Mouse (Mus musculus) gastrocnemius, postnatal 36 days (tissue): ENCODE results near the gene Uhrf1. TPM values are rescaled to one million over a fixed set of nuclear protein-coding genes. Genes with fewer than 3 reads are reported as not detected.

Source experiments
- total RNA-seq, 2 experiments: library from RNA; stranded (reverse); gene quantifications; 2 replicates each; pipeline ENCODE4 v1.2.3; 2021

Gene Uhrf1
- total RNA-seq, 2 experiments from 2014 or later, result 1.4 to 3.0 TPM

Other genes starting within 250 kb of the Uhrf1 start
- gene Ubxn6, start 228.3 kb upstream of the Uhrf1 start, total RNA-seq, result 10 to 100 TPM; 47.7 to 50.9 TPM
- gene Hdgfl2, start 223.7 kb upstream of the Uhrf1 start, total RNA-seq, result 10 to 100 TPM; 20.2 to 26.5 TPM
- gene Plin4, start 193.5 kb upstream of the Uhrf1 start, total RNA-seq, result 100 to 1,000 TPM; 242 to 290 TPM
- 10 to 100 TPM; 26.5 to 43.5 TPM for gene Plin5, start 185.7 kb upstream of the Uhrf1 start, total RNA-seq
- gene Lrg1, start 181.3 kb upstream of the Uhrf1 start, total RNA-seq, result 10 to 100 TPM; 14.9 to 15.7 TPM
- gene Sema6b, start 163.0 kb upstream of the Uhrf1 start, total RNA-seq, result 1 to 10 TPM; 2.8 to 2.9 TPM
- gene Tnfaip8l1, start 140.8 kb upstream of the Uhrf1 start, total RNA-seq, result under 1 TPM; 0.41 to 0.64 TPM
- 10 to 100 TPM; 16.9 to 17.6 TPM for gene Mydgf, start 119.4 kb upstream of the Uhrf1 start, total RNA-seq
- 10 to 100 TPM; 31.6 to 32.2 TPM for gene Dpp9, start 84.4 kb upstream of the Uhrf1 start, total RNA-seq
- gene Fem1a, start 46.5 kb upstream of the Uhrf1 start, total RNA-seq, result 100 to 1,000 TPM; 152 TPM
- 1 to 10 TPM; 2.0 to 3.2 TPM for gene Ticam1, start 26.5 kb upstream of the Uhrf1 start, total RNA-seq
- 10 to 100 TPM; 44.4 to 45.7 TPM for gene Plin3, start 10.4 kb upstream of the Uhrf1 start, total RNA-seq
- gene Arrdc5, start 3.0 kb upstream of the Uhrf1 start, total RNA-seq, result not detected
- 10 to 100 TPM; 26.0 to 29.8 TPM for gene Kdm4b, start 22.7 kb downstream of the Uhrf1 start, total RNA-seq
- 10 to 100 TPM; 35.0 to 45.6 TPM for gene Ptprs, start 173.2 kb downstream of the Uhrf1 start, total RNA-seq
- not detected for gene Znrf4, start 209.1 kb downstream of the Uhrf1 start, total RNA-seq